Mouse (Mus musculus) embryonic fibroblast, embryonic 13.5 days (primary cell): ENCODE measurements around the gene Olfr1358.

ENCODE experiments used
- CTCF ChIP-seq: IDR thresholded peaks from 2 replicates; pipeline ENCODE4 v1.5.1; 2011; ENCODE audit warnings: mild to moderate bottlenecking, control low read depth, low read length, moderate library complexity, borderline replicate concordance; ENCODE audit not compliant: insufficient read depth
- POLR2A ChIP-seq: IDR thresholded peaks from 2 replicates; pipeline ENCODE4 v1.6.1; 2011; ENCODE audit warnings: low read depth, mild to moderate bottlenecking, control low read depth, low read length, moderate library complexity

DNA sequence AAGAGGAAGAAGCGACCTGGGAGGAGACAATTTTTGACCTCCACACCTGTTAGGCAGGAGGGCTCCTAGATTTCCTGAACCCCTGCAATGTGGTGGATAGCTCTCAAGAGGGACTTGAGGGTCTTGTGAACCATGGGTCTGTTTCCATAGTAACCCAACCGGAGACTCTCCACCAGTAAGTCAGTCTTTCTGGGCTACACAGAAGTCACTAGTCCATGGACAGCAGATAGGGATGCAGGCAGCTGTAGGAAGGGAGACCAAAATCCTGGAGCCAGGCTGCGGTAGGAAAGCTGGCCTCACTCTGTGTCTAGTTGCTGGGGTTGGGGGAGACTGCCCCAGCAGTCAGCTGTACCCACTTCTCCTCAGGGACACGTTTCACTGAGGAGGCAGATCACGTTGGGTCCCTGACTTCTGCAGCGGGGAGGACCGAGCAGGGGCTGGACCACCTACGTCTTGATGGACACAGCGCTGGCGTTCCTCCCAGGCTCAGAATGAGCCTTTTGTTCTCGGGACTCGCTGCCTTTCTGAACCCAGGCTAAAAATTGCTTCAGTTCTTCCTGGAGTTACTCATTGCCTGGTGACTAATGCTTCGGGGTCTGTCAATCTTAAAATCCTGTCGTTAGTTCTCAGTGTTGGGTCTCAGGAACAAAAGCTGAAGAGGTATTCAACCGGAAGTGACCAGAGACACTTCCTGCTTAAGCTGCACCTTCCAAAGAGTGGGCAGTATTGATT is 46.5 kb upstream of the Olfr1358 start:
- TF ChIP-seq POLR2A (peak; percentile 43; the same call in 1 of the 2 replicates), CTCF (no peak)
